Mouse (Mus musculus): ENCODE results near the gene Spata5. TPM values are rescaled to one million over a fixed set of nuclear protein-coding genes. Genes with fewer than 3 reads are reported as not detected.
A peak's percentile ranks its signal among the peaks of the same experiment; 100 is the strongest.
"Not testable (repeated sequence)": the region's sequence is repeated elsewhere in the genome, so short reads cannot be mapped to it uniquely, and the experiment has no call there.

The Spata5 gene
- total RNA-seq, 2 experiments from 2014 or later = 4.2 to 8.3 TPM

GRCm38 (mm10) chr3:37500939-37501338 is 81.2 kb downstream of the Spata5 start:
- no peak for ATAC-seq (replicated peaks; ENCODE audit: low FRiP score, poor library complexity, severe bottlenecking)

- ATAC-seq (replicated peaks; ENCODE audit: low FRiP score, poor library complexity, severe bottlenecking) = no peak
Measured at GRCm38 (mm10) chr3:37502552-37502951, 82.9 kb downstream of the Spata5 start.

- ATAC-seq (replicated peaks; ENCODE audit: low FRiP score, poor library complexity, severe bottlenecking) = no peak
Measured at GRCm38 (mm10) chr3:37503846-37504245, 84.2 kb downstream of the Spata5 start.

- ATAC-seq (replicated peaks; ENCODE audit: low FRiP score, poor library complexity, severe bottlenecking) = peak; percentile 97
Measured at GRCm38 (mm10) chr3:37510055-37511032, 90.6 kb downstream of the Spata5 start.

GRCm38 (mm10) chr3:37515485-37515884 is 95.8 kb downstream of the Spata5 start:
- peak; percentile 77 for ATAC-seq (replicated peaks; ENCODE audit: low FRiP score, poor library complexity, severe bottlenecking)

- no peak for ATAC-seq (replicated peaks; ENCODE audit: low FRiP score, poor library complexity, severe bottlenecking)
Measured at GRCm38 (mm10) chr3:37516379-37516778, 96.7 kb downstream of the Spata5 start.

- no peak for ATAC-seq (replicated peaks; ENCODE audit: low FRiP score, poor library complexity, severe bottlenecking)
Measured at GRCm38 (mm10) chr3:37518611-37519010, 98.9 kb downstream of the Spata5 start.

GRCm38 (mm10) chr3:37520334-37521023 is 100.8 kb downstream of the Spata5 start:
- no peak for ATAC-seq (replicated peaks; ENCODE audit: low FRiP score, poor library complexity, severe bottlenecking)

- ATAC-seq (replicated peaks; ENCODE audit: low FRiP score, poor library complexity, severe bottlenecking) = peak; percentile 52
Measured at GRCm38 (mm10) chr3:37532079-37532478, 112.4 kb downstream of the Spata5 start.

- ATAC-seq (replicated peaks; ENCODE audit: low FRiP score, poor library complexity, severe bottlenecking) = not testable (repeated sequence)
Measured at GRCm38 (mm10) chr3:37540701-37541100, 121.0 kb downstream of the Spata5 start.

- peak; percentile 12; the same call in 1 of the 2 replicates for ATAC-seq (replicated peaks; ENCODE audit: low FRiP score, poor library complexity, severe bottlenecking)
Measured at GRCm38 (mm10) chr3:37546351-37546750, 126.7 kb downstream of the Spata5 start.

GRCm38 (mm10) chr3:37550190-37550589 is 130.5 kb downstream of the Spata5 start:
- peak; percentile 74 for ATAC-seq (replicated peaks; ENCODE audit: low FRiP score, poor library complexity, severe bottlenecking)

GRCm38 (mm10) chr3:37550594-37550993 is 130.9 kb downstream of the Spata5 start:
- ATAC-seq (replicated peaks; ENCODE audit: low FRiP score, poor library complexity, severe bottlenecking) = 0 out of 2 replicates have a peak, but pooled peaks have one; percentile 44

- no peak for ATAC-seq (replicated peaks; ENCODE audit: low FRiP score, poor library complexity, severe bottlenecking)
Measured at GRCm38 (mm10) chr3:37551486-37551885, 131.8 kb downstream of the Spata5 start.

GRCm38 (mm10) chr3:37552244-37552643 is 132.5 kb downstream of the Spata5 start:
- ATAC-seq (replicated peaks; ENCODE audit: low FRiP score, poor library complexity, severe bottlenecking) = no peak

- ATAC-seq (replicated peaks; ENCODE audit: low FRiP score, poor library complexity, severe bottlenecking) = peak; percentile 69
Measured at GRCm38 (mm10) chr3:37553371-37554033, 133.8 kb downstream of the Spata5 start.

GRCm38 (mm10) chr3:37556412-37557113 is 136.9 kb downstream of the Spata5 start:
- no peak for ATAC-seq (replicated peaks; ENCODE audit: low FRiP score, poor library complexity, severe bottlenecking)

GRCm38 (mm10) chr3:37557741-37558479 is 138.2 kb downstream of the Spata5 start:
- peak; percentile 65 for ATAC-seq (replicated peaks; ENCODE audit: low FRiP score, poor library complexity, severe bottlenecking)

- ATAC-seq (replicated peaks; ENCODE audit: low FRiP score, poor library complexity, severe bottlenecking) = peak; percentile 72
Measured at GRCm38 (mm10) chr3:37559339-37559738, 139.6 kb downstream of the Spata5 start.
